ENCODE assay signal across 8 mouse cellular contexts in genomic region chr19:29940239-29940638, GRCm38 (mm10). TPM values are rescaled to one million over a fixed set of nuclear protein-coding genes. Genes with fewer than 3 reads are reported as not detected.
DNase-seq lines count a peak whose midpoint lies in the region.

No protein-coding gene starts in this region.

- DNase-seq in adrenal gland, adult (ENCODE audit: inconsistent age in 2 of 2, low spot score in 1 of 2) = peak; percentile 20 to 59
- no peak for DNase-seq in adrenal gland, postnatal 36 days
- DNase-seq in brain, adult 2 months (ENCODE audit: low read depth, low spot score) = peak; percentile 26
- peak; percentile 19 for DNase-seq in heart, postnatal 25 days (ENCODE audit: low spot score)
- DNase-seq in lung, postnatal 10 days = peak; percentile 27
- no peak for DNase-seq in ovary, postnatal 36 days (ENCODE audit: low spot score)
- no peak for DNase-seq in cerebellum, adult 9-11 months
- DNase-seq in frontal cortex, postnatal 25 days (ENCODE audit: low spot score in 2 of 2) = no peak

- intact Hi-C loops in heart, postnatal 25 days (cut with DNase I) = no loop called here

RNA-seq across cellular contexts. Expression of gene Il33, which starts 15.3 kb away (rescaled TPM):
- total RNA-seq in adrenal gland, postnatal 36 days (2021) = 10 to 100 TPM; 16.0 to 19.8 TPM
- 1 to 10 TPM; 3.9 to 6.1 TPM for total RNA-seq in heart, postnatal 25 days (2021)

Comparison
In these comparisons a context has a peak if more than half of its experiments do, and no peak if none do; other contexts are left out.
1. DNase-seq: peak in adrenal gland, adult (2 of 2), brain, adult 2 months (single experiment), heart, postnatal 25 days (single experiment) and lung, postnatal 10 days (single experiment); none in adrenal gland, postnatal 36 days (0 of 2), ovary, postnatal 36 days (single experiment), cerebellum, adult 9-11 months (single experiment) and frontal cortex, postnatal 25 days (0 of 2).